Mouse (Mus musculus) CD8-positive naive resting alpha-beta T cell, adult 2 months (primary cell): ENCODE measurements around the gene Zfp385b.
"Not testable (repeated sequence)": the region's sequence is repeated elsewhere in the genome, so short reads cannot be mapped to it uniquely, and the experiment has no call there.

Source experiments
- DNase-seq, 2 experiments: peaks; one replicate each; pipeline ENCODE4 v3.0.0; 2022; ENCODE audit warnings: low read depth in 2 of 2, low spot score in 2 of 2

Gene Zfp385b

DNA sequence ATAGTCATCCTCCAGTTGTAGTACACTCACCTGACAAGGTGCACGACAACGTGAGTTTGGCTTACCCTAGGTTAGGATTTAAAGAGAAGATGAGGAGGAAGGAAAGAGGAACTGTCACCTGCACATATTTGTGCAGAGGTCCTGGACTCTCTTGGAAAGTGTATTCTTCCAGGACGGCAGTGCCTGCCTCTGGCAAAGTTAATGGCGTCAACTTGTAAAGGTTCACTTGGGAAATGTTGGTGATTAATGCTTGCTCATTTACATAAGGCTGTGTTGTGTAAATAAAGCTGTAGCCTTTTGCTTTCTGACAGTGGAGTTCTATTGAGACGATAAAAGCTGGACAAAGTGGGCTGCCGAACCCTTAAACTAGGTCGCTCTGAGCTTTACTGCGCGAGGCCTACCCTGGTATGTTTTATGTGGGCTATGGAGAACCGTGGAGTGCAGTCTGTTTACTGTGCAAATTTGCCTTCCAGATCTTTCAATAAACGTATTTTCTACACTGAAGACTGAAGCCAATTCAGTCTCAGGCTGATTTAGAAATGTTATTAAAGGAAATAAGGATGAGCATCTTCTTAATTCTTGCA lies 347.1 kb downstream of the Zfp385b start:
- no peak for DNase-seq

GRCm38 (mm10) chr2:77470716-77471115 lies 348.7 kb downstream of the Zfp385b start:
- DNase-seq: no peak

- no peak for DNase-seq
Observed at GRCm38 (mm10) chr2:77461413-77461812, 358.0 kb downstream of the Zfp385b start.

- DNase-seq: no peak
Observed at GRCm38 (mm10) chr2:77460011-77460410, 359.4 kb downstream of the Zfp385b start.

DNA sequence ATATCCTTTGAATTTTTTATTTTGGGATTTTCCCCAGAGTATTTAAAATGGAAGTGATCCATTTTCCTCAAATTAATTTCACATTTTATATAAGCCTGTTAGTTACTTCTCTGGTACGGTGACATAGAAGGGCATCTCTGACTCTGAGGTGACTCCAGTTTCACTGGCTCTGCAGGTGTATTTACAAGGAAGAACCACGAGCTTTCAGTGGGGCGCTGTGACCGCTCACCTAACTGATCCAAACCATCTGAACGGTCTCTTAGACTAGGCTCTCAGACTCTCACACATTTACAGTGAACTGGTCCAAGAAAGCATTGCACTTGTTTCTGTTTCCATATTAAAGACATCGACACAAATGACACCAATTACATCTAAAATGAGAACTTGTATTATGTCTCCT lies 361.0 kb downstream of the Zfp385b start:
- no peak for DNase-seq

- DNase-seq: no peak
Observed at GRCm38 (mm10) chr2:77457120-77457519, 362.3 kb downstream of the Zfp385b start.

DNA sequence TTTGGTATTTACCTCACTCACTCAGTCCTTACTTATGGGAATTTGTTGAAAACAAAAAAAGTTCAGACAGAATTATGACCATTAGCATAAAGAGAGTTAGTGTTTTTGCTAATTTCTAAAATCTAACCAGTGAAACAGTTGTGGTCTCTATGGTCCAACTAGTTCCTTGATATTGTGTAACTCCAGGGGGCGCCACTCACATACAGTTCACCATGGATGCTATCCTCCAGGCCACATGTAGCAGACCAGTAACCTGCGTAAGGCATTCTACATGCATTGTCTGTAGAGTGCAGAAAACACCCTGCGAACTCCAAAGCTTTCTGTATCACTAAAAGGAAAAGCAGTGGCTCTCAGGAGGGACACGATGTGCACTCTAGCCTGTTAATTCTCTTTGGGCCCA lies 362.8 kb downstream of the Zfp385b start:
- no peak for DNase-seq

DNA sequence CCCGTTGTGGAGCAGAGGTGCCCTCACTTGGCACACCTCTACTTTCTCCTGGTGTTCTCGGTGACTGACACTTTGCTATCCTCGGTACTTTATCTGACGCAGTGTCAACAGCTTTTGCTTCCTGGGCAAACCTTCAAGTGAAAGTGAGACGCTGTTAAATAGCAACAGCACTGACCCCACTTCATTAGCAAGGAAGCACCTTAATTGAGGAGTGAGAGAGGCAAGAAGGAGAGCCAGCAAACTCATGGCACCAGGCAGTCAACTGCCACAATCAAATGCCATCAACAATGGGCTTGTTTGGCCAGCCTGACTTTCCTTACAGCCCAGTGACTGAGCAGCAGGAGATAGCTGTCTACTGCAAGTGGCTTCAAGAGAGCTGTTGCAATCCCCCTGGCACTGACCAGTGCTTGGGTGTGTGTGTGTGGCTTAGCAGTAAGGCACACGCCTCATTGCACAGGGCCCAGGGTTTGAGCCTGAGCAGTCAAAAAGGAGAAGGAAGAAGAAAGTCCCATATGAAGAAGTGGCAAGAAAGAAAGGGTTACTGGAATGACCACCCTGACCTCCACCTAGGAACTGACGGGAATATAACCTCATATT lies 365.0 kb downstream of the Zfp385b start:
- no peak for DNase-seq

DNA sequence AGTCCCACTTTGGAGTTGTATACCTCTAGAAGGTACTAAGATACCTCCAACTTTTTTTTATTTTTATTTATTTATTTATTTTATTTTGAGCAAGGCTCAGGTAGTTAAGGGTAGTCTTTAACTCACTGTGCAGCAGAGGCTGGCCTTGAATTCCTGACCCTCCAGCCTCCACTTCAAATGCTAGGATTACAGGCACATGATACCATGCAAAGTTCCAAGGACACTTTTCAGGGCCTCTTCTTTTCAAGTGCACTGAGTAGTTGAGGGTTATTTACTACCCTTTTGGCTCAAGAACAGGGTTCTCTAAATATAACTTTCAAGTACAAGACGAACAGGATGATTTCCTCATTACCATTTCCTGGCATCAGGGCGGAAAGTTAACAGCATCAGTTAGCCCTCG lies 365.7 kb downstream of the Zfp385b start:
- DNase-seq: no peak

DNA sequence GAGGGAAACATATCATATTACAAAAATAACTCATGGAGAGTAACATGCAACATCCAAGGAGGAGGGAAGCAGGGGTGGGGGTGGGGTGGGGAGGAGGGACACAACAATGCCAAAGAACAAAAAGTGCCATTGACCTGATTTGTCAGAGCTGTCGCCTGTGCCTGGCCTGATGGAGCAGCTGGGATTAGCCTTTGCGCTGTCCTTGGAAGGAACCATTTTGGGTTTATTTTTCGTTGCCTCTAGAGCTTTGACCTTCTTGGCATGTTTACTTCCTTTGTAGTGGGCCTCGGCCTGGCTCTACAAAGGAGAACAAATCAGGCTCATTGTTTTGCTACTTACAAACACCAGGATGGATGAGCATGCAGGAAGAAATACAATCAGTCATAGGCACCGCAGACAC lies 369.4 kb downstream of the Zfp385b start:
- not testable (repeated sequence) for DNase-seq

- DNase-seq: no peak
Observed at GRCm38 (mm10) chr2:77448951-77449480, 370.4 kb downstream of the Zfp385b start.

DNA sequence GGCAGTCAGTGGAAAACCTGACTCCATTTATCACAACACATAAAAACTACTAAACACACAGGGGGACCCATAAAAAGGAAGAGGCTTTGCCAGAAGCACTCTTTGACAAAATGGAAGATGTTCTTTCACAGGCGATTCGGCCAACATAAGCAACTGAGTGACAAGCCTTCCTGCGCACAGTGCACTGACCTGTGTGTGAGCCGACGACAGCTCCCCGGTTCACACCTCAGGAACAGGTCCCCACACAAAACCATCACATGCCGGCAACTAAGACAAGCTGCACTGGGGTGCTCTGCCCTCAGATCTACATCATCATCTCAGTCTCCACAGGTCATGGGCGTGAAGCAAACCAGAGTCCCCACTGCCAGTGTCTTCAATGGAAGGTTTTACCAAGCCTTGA lies 375.2 kb downstream of the Zfp385b start:
- no peak for DNase-seq

DNA sequence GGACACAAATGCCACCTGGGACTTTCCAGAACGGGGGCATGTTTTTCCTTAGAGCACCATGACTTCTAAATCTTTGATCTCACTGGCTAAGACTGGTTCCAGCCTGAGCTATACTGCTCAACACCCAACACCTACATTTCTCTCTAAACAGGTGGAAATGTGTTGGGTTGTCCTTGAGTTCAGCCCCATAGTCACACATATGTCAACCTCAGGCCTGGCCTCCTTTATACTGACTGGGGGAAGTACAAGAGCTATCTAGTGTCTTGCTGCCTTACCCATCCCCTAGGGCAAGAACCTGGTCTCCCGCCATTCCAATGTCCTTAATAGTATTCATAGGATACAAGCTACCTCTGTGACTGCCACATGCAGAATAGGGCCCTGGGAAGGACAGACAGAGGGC lies 378.8 kb downstream of the Zfp385b start:
- no peak for DNase-seq

DNA sequence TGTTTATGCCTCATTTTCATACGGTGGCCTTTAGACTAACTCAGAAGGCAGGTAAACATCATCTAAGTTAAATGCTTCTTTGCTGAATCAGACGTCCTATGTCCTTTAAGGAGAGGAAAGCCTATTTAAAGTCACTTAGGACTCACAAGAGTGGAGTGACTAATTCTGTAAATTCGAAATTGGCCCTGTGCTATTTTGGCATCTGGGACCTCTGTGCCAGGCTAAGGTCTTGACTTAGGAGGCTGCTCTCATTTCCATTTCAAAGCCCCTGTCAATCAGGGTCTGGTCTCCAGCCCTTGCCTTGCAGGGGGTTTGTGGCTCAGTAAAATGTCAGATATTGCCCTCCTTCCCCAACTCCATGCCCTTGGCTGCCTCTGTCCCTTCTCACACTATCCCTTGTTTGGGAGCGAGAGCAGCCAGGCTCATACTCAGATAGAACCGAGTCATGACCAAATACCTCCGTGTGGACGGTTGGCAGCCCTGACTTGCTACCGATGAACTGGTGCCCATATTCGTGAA lies 383.1 kb downstream of the Zfp385b start:
- DNase-seq: no peak

DNA sequence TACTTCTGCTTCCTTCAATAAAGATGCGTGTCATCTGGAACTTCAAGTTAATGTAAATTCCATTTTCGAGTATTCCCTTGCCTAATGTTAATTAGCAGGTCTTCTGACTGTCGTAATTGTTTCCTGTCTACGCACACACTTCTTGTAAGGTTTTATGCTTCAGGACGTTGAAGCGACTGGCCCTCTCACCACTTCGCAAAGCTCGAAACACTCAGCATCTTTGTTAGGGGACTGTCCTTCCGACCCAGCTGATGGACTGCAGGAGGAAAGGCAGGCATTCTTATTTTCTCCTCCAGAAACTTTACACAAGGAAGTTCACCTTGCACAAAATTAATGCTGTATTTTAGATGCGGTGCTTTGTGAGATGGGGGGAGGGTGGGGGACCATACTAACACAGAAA lies 400.0 kb downstream of the Zfp385b start:
- no peak for DNase-seq

DNA sequence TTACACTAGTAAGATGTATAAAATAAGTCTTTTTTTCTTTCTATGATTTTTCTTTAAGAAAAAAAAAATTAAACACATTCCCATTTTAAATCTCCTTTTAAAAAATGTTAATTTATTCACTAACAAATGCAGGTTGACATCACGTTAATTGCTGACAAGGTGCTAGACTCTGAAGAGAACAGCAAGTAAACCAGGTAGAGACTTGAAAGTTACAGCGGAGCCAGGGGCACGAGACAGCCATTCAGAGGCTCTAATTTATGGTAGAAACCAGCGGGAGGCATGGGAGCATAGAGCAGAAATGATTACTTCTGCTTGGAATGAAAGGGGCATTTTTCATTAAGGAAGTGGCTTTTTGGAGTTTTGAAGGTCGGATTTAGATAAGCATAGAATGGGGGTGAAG lies 401.4 kb downstream of the Zfp385b start:
- DNase-seq: no peak

DNA sequence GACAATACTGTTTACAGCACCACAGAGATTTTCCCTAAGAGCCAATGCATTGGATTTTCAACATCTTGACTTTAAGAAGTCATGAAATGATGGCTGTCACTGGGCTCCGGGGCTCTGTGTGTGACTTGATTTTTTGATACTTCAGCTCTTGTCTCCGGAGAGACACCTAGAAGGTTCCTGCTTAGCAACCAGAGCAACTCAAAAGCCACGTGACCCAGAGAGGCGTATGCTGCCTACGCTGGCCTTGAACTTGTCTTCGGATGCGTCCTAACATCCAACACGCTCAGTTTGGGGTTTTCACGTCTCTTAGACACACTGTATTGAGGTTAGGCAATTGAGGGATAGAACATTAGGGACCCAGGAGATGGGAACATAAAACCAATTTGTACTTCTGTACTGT lies 407.3 kb downstream of the Zfp385b start:
- no peak for DNase-seq

GRCm38 (mm10) chr2:77411612-77412011 lies 407.8 kb downstream of the Zfp385b start:
- no peak for DNase-seq

DNA sequence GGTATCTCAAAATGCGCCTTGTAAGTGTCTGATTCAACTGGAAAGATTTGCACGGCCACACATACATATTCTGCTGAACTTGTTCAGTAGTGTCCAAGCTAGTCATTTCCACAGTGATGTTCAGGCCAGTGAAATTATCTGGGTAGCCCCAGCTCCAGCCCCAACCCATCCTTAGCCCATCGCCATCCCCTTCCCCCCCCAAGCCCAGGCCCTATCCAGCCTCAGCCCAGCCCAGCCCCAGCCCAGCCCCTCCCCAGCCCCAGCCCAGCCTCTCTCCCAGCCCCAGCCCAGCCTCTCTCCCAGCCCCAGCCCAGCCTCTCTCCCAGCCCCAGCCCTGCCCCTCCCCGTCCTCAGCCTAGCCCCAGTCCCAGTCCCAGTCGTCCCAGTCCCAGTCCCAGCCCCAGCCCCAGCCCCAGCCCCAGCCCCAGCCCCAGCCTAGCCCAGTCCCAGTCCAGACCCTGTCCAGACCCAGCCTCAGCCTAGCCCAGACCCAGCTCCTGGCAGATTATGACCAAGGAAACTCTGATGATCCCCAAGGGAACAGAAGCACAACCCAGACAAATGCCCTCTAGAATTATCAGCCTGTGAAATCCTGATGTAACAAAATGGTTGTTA lies 409.8 kb downstream of the Zfp385b start:
- DNase-seq: no peak

GRCm38 (mm10) chr2:77408972-77409371 lies 410.5 kb downstream of the Zfp385b start:
- no peak for DNase-seq

DNA sequence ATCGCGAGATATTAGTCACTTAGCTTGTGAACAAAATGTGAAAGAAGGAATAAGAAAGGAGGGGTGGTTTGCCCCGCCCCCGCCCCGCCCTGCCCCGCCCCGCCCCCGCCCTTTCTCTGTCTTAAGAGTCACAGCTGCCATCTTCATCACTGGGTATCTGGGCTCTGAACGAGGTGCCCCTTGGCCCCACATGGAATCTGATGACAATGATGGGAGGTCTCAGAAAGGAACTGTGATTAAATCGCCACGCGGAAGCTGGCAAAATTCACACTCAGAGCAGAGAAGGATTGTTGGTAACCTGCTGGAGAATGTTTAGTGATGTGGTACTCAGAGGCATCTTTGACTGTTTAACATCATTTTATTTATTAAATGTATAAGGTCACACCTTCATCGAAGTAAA lies 417.1 kb downstream of the Zfp385b start:
- DNase-seq: no peak

DNA sequence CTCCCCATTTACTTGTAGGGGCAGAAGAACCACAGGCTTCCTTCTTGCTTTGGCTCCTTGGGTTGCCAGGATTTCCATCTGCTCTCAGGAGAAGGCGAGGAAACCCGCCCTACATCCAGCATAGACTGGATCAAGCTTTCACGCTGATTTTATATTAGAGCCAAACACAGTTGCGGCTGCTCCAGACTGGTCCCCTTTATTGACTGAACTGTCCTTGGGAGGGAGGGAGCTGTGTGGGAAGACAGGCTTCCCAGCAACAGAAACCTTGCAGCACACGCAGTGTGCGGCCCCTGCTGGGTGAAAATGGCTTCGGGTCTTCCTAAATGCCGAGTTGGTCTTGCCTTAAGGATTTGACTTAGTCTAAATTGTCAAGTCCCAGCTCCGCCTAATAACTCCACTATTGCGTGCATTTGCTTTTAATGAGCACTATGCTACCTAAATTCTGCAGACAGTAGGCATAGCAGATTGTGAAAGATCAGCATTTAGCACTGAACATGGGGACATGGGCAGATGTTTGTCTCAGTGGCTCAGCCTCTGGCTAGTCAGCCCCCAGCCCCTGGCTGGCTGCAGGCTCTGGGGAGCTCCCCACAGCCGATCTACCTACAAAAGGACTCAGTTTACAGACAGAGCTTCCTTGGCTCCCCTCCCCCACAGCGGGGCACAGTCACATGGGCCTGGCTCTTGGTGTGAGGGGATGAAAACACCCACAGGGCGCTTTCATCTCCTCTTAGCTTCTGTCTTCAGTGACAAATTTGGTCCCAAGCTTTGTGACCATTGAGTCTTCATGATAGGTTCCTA lies 417.8 kb downstream of the Zfp385b start:
- DNase-seq: no peak
